Mouse (Mus musculus): Measurements from ENCODE around the gene Chga.

The Chga gene

DNA sequence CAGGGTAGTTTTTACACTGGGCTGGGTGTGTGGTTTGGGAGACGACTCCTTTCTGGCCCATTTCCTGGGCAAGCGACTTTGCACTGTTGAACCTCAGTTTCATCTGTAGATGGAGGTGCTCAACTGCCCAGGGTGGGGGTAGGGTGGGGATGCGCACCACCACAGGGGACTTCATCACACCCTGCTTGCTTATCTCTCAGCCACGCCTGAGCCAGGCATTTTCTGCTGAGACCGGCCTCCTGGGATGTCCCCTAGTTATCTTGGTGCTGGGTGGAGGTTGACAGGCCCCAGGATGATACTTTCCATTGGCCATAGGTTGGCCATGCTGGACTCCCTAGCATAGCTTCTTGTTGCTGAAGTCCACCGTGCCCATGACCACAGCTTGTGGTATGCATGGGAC, 10.3 kb downstream of the Chga start:
- no peak for DNase-seq

DNA sequence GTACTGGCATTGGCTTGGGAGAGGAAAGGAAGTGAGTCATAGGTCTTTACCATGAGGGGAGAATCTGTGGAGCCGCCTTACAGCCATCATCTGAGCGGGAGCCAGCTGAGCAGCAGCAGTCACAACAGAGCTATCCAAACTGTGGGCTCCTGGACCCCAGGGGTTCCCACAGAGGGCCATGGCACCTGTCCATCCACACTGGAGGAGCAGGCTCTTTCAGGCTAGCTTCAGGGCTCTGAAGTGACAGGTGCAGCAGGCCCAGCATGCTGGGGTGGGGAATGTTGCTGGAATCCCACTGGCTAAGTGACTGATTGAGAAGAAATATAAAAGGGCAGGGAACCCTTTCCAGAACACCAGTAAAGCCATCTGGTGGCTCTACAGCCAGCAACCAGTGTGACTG, 12.2 kb downstream of the Chga start:
- no peak for DNase-seq

DNA sequence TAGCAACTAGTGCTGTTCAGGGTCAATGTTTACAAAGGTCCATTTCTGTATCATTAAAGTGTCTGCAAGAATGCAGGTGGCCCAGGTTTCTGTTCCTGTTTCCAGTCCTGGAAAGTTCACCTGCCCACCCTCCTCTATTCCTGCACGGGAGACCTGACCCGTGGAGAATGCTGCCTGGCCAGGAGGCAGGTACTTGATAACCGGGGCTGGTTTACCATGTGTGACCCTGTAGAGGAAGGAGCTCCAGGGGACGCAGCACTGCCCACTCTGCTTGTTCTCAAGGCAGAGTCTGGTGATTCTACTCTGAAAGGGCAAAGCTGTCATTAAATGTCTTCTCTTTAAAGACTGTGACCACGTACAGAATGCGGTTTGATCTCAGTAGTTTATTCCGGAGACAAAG, 13.4 kb downstream of the Chga start:
- no peak for DNase-seq

DNA sequence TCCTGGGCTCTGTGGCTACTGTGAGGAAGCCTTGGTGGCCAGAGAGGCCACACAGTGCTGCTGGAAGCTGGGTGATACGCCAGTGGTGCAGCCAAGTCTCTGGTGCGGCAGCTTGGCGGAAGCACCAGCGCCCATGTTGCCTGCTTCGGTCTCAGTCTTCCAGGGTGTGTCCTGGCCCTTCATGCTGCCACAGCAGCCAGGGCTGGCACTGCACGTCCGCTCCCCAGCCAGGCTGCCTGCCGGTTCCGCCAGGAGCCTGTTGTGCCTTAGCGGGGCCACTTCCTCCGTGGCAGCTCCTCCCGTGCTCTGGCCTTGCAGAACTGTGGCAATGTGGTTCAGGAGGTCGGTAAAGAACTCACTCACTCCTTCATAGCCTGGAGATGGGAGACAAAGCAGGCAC, 15.3 kb downstream of the Chga start:
- DNase-seq, result no peak

DNA sequence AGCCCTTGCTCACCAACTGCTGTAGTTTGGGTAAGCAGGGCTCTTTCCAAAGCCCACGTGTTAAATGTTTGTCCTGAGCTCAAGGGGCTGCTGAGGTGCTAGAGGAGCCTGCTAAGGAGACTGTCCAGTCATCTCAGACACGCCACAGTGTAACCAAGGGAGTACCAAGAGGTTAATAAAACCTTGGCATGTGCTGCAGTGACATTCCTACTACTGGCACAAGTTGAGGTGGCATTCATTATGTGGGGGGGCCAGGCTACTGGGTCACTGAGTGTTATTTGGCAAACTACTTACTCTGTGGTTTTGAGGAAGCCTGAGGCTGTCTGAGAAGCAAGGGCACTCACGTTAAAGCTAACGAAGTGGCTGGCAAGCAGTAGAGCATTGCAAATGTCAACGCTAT, 16.0 kb downstream of the Chga start:
- DNase-seq, result no peak

DNA sequence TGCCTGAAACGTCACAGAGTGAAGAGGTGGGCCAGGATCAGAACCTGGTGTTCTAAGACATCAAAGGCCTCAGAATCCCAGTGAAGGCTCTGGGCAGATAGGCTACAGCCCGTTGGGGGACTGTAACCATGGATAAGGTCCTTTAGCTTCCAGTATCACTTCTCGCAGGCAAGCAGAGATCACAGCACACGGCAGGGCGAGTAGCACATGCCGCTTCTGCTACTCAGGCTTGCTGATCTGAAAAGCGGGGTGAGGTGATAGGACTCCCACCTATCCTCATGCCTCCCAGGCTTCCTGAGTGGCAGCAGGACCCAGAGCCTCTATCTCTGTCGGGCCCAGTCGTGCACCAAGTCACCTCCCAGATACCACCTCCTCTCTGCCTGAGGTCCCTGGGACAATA, 16.9 kb downstream of the Chga start:
- DNase-seq, result no peak

DNA sequence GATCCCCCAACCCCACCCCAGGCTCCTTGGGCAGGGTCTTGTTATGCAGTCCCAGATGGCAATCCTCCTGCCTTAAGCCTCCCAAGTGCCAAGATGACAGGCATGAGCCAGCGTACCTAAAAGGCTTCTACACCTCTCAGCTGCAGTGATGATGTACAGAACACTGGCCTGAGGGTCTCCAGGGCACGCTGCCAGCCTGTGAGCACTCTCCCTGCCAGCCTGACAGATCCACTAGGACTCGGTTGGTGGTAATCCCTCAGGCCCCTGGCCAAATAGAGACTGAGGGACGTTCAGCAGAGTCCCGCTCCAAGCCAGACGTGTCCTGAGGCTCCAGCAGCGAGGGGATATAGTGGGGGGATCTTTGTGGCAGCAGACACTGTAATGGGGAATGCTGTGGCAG, 18.3 kb downstream of the Chga start:
- no peak for DNase-seq

DNA sequence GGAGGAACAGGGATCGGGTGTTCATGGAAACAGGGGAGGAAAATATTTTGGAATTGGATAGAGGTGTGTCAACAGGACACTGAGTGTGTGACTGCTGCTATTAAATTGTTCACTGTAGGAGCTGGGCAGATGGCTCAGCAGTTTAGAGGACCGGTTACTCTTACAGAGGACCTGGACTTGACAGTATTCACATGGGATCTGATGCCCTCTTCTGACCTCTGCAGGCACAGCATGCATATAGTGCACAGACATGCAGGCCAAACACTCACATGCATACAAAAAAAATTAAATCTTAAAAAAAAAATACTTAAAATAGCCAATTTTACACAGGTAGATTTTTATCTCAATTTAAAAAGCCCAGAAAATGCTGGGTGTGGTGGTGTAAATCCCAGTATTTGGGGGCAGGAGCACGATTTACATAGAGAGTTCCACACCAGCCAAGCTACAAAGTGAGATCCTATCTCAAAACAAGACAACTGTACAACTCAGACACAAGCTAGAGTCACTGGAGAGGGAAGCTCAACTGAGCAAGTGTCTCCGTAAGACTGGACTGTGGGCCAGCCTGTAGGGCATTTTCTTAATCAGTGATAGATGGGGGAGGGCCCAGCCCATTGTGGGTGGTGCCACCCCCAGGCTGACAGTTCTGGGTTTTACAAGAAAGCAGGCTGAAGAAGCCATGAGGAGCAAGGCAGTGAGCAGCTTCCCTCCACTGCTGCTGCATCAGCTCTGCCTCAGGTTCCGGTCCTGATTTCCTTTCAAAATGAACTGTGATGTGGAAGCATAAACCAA, 21.0 kb downstream of the Chga start:
- no peak for DNase-seq

DNA sequence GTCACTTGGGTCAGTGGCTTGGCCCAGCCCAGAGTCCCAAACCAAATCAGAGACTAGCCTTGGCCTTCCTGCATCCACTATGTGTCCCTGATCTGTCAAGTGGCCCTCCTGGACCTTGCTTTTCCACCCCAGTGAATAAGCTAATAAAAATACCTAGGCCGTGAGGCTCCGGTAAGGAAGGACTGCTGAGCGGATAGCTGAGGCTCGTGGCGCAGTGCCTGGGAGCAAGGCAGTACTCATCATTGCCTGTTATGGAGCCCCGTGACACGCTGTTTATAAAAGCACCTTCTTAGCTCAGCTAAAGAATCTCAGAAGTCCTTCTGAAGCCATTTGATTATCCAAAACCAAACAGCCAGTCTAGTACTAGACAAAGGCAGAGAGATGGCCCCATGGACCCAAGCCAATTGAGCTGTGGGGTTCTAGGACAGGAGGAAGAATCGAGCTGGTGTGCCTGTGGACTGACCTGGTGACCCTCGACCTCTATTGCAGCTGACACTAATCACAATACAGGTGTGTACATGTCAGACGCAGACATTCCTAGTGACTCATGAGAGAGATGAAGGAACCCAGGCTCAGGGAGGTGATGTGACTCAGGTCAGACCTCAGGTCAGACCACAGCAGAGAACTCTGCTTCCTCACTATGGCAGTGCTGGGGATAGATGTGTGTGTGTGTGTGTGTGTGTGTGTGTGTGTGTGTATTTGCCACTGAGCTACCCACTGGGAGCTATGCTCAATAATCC, 22.1 kb downstream of the Chga start:
- DNase-seq, result no peak

DNA sequence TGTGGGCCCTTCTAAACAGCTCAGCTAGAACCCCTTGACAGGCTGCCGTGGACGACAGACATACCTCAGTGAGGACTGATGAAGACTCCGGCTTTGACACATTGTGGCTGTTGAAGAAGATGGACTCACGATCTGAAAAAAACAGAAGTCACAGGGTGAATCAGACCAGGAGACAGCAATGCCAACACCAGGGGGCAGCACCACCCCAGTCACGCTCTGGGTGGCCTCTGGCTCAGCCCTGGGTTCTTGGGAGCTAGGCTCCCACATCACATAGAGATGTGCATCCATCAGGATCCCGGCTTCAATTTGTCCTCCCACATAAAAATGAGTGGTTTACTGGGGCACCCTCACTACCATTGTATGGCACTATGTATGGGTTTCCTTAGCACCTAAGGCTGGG, 24.3 kb downstream of the Chga start:
- peak; percentile 68 to 76 for DNase-seq

DNA sequence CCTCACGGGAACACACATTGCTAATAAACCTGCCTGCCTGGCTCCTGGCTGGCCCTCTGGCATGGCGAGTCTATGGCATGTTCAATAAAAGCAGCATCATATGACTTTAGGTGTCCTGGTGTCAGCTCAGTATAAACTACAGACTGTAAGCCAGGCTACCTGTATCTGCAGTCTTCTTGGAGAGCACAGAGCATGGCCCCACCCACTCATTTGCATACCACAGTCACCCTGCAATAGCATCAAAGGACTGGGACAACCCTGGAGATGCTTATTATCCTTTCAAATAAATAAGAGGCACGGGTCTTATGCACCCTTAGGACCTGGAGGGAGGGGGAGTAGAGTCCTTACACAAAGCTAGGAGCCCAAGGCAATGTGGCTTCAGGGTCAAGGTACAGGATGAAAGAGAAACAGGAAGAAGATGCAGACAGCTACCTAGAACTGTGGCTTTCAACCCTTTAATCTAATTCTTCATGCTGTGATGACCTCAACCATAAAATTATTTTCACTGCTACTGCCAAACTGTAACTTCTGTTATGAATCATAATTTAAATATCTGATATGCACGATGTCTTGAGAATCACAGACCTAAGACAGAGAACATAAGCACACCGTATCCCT, 26.9 kb downstream of the Chga start:
- no peak for DNase-seq

DNA sequence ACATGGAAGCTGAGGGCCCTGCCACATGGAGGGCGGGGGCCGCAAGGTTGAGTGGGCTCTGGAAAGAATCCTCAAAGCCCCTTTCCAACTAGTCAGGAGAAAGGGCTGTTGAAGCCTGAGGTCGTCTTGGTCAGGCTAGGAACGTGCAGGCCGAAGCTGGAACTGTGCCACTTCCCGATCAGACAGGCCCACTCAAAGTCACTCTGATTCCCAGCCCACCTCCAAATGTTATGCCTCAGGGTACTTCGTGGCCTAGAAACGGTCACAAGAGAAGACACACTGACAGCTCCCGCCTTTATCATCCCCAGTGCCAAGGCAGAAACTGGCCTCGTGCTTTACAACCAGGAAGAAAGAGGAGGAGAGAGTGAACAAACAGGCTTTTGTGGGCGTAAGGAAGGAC, 27.7 kb downstream of the Chga start:
- no peak for DNase-seq

DNA sequence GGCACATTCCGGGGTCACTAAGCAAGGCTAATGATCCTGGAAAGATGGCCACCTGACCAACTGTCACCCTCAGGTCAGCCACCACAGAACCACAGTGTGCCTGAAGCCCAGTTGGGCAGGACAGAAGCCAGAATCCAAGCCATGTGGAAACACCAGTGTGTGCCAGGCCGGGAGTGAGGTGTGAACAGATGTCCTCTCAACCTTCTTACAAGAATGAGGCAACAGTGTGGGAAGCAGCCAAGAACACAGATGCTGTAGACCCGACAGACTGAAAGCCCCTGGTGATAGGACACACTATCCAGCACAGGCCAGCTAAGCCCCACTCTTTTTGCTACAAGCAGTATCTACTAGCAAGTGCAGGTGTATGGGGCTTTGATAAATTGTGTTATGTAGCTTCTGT, 30.6 kb downstream of the Chga start:
- no peak for DNase-seq

DNA sequence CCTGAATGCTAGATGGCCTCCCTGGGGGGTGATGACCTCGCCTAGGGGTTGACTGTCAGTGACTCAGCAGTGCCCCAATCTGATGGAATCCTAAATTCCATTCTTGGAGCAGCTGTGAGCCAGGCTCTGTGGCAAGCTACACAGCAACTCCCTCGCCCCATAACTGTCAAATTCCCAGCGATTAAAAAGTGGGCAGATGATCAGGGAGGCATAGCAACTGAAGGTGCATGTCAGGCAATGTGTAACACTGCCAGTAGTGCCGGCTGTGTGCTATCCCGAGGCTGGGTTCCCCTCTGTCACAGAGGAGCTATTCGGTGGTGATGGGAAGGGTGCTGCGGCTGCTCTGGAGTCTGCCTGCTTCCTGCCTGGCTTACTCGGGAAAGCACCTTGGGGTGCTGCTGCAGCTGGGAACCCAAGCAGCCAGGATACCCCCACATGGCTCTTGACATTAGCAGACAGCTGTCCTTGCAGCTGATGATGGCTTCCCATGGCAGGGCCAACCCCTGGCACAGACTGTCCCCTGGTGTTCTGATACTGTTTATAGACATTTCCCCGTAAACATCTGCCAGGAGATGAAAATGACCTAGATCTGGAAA, 31.6 kb downstream of the Chga start:
- no peak for DNase-seq

DNA sequence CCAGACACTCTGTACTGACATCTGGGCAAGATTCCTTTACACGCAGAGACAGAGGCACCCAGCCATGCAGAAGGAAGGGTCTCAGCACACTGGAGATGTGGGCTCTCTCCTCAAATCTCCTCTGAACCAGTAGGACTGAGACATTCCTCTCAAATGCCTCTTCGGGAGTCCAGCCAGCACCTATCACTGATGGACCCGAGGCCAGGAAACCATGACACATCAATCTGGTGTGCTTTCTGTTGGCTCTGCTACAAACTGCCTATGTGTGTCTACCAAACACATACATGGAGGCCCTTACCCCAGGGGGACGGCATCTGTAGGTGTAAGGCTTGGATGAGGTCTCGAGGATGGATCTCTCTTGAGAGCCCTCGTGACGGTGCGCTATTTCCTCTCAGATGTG, 32.3 kb downstream of the Chga start:
- no peak for DNase-seq

DNA sequence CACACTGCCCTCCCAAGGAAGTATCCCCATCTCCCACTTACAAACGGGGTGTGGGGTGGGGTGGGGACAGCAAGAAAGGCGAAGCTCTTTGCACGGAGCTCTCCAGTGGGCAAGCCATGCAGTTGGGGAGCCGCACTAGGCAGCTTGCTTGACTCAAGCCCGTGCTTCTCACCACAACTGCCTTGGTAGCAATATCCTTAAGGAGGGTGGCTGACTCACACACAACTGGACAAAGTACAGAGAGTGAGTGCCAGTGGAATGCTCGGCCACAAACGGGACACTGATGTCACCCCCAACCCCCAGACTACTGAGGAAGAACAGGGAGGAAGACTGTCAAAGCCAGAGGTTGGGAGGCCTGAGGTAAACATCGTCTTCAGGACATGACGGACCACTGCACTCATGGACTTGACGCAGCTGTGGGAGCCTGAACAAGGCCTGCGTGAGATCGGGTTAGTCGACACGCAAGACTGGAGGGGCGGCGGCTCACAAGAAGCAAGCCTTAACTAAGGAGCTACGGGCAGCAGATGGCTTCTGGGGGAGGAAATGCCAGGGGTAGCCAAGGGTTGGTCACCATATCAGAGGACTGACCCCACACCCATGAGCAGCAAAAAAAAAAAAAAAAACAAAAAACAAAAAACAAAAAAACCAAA, 36.1 kb downstream of the Chga start:
- no peak for DNase-seq

DNA sequence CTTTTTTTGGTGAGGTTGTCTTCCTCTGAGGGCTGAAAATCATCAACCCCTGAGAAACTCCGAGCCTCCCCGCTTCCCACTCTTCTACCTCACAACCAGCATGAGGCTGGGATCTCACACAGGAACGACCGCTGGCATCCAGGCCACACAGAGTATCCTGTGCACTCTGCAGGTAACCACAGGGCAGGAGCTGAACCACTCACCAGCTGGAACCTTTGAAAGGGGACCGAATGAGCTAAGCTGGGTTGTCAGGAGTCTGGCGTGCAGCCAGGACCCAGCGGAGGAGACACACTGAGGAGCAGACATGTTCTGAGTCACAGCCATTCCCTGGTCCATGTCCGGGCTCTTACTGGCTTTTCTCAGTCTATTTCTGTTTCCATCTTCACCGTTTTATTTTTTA, 38.9 kb downstream of the Chga start:
- no peak for DNase-seq

DNA sequence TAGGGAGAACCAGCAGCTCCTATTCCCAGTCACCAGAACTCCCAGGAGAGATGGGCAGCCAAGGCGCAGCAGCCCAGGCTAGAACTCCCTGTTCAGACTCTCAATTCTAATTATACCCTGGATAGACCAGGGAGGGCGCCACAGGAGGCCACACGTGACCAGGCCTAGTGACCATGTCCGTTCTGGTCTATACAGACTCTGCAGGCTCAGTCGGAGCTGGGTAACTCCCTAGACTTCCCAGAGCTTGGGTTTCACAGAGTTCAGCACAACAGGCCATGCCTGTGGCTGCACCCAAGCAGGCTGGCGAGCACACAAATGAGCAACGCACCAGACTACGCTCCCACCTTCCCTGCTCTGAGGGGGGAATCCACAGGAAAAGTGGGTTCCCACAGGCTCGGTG, 39.9 kb downstream of the Chga start:
- DNase-seq, result no peak

DNA sequence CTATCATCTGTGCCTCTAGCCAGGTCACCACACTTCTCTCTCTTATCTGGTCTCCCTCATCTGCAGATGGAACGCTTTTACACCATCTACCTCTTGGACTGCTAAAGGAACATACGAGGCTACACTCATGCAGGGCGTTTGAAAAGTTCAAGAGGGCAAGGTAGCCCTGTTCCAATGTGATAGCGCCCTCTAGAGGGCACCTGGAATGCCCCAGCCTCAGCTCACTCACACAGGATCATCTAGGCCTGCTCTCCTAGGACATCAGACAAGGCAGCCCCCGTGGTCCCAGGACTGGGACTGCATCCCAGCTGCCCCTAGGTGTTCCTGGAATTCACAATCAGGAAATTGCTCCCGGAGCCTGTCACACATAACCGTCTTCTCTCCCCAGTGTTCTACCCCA, 41.6 kb downstream of the Chga start:
- no peak for DNase-seq

DNA sequence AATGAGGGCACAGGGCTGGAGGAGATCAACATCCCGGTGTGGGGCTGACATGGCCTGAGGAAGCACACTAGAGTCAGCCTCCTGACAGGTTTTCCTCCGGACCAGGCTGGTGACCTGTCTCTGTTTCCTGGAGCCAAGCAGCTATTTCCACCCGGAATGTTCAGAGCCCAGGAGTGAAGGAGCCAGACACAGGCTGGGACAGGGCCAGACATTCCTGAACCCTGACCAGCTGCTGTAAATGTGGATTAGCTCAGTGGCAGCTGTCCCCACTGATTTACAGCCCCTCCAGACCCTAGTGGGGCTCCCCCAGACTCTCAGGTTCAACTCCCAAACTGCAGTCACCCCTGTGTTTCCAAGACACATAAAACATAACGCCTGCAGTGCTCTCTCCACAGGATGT, 42.7 kb downstream of the Chga start:
- no peak for DNase-seq

DNA sequence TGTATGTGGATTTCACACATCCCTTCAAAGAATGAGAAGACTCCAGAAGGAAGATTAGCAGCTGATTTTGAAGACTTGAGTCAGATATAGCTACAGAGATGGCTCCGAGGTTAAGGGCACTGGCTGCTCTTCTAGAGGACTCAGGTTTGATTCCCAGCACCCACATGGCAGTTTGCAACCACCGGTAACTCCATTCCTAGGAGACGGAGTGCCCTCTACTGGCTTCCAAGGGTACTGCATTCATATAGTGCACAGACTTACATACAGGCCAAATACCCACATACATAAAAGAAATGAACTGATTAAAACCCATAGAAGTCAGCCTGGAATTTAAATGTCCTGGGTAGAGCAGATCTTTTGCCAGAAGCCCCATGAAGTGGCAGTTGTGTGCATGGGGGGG, 43.8 kb downstream of the Chga start:
- DNase-seq, result no peak

DNA sequence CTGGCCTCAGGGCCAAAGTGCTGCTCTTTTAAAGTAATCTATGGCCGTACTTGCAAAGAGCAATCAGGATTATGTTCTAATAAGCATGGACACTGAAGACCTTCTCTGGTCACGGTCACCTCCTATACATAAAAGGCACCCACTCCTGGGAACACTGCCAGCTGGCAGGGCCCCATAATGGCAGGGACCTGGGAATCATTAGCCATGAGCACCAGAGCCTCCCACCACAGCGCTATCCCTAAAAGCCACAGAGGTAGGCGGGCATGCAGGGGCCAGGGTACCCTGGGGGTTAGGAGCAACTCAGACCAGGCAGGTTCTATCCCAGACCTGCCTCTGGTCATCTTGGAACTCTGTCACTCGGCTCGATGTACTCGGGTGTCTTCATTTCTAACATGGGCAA, 45.0 kb downstream of the Chga start:
- no peak for DNase-seq

DNA sequence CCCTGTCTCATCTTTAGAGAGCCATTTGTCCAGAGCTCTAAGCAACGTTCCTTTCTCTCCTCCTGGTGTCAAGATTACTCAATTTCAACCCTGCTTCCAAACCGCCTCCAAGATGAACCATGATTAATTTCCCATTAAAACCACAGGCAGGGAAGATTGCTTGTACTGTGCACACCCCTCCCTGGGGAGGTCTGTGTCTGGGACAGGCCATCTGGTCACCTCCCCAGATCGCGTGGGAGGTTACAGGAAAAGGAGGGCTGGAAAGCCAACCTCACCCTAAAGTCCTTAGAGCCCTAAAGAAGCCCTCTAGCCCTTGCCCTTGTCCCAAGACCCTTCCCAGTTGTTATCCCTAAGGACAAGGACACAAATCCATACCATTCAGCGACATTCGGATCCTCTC, 45.6 kb downstream of the Chga start:
- DNase-seq, result no peak
